ENCODE assay signal across 8 mouse cellular contexts in the genomic region with DNA sequence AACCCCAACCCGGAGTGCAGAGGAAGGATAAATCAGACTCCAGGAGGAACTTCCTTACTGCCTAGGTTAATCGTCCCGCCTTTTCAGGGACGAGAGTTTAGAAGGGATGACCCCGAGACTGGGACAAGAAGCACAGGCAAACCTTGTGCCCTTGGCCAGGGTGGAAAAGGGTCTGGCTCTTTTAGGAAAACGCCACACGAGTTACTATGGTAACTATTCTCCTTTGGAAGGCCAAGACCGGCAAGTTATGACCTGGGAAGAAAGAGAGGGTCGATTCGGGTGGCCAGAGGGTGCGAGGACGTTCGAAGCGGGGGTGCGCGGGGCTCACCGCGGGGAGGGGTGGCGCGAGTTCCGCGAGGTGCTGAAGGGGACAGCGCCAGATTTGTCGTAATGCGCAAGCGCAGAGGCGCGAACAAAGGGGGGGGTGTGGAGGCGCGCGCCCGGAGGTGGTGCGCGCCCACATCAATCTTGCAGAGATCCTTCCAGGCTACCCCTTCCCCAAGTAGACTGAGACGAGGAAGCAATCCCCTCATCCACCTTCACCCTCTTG. TPM values are rescaled to one million over a fixed set of nuclear protein-coding genes. Genes with fewer than 3 reads are reported as not detected.
DNase-seq lines count a peak whose midpoint lies in the region; ATAC-seq and TF ChIP-seq lines count a peak whose summit lies in the region.

Gene Psd (minus strand): TSS at position 401 of the 550 bp plus-strand sequence.

- ATAC-seq in heart, embryonic 13.5 days (ENCODE audit: extremely low read depth, insufficient number of reproducible peaks, low FRiP score, low TSS enrichment), result no peak
- ATAC-seq in lung, embryonic 14.5 days (ENCODE audit: insufficient read depth), result no peak
- no peak for ATAC-seq in monocyte, adult 5-6 weeks (replicated peaks; ENCODE audit: insufficient number of reproducible peaks, low FRiP score, low TSS enrichment, poor library complexity, severe bottlenecking)

- peaks cover 21% of the 10 kb centered on the region for H3K4me1 ChIP-seq in thymus, adult 2 months (replicated peaks; ENCODE audit: control insufficient read depth, insufficient read depth, low read length)
- peaks cover 28% of the 10 kb centered on the region for H3K4me1 ChIP-seq in heart, embryonic 13.5 days
- H3K4me1 ChIP-seq in lung, embryonic 14.5 days (ENCODE audit: insufficient read depth), result peaks cover 17% of the 10 kb centered on the region

- no peaks in the 10 kb centered on the region; the same call in 1 of the 2 replicates for H3K27me3 ChIP-seq in thymus, adult 2 months (ENCODE audit: control insufficient read depth, insufficient read depth, low read length)
- H3K27me3 ChIP-seq in heart, embryonic 13.5 days (replicated peaks), result peaks cover 57% of the 10 kb centered on the region
- peaks cover 56% of the 10 kb centered on the region for H3K27me3 ChIP-seq in lung, embryonic 14.5 days (ENCODE audit: insufficient read depth, low read length)

- 2% methylated on average over 35 of the region's 35 CpGs for WGBS in thymus, adult 2 months
- under 1% methylated on average over 35 of the region's 35 CpGs for WGBS in heart, embryonic 13.5 days
- WGBS in lung, embryonic 14.5 days, result under 1% methylated on average over 35 of the region's 35 CpGs

- TF ChIP-seq CTCF in thymus, adult 2 months (IDR thresholded peaks at IDR 0.05; ENCODE audit: borderline replicate concordance, control insufficient read depth, extremely low read depth, insufficient read depth, low read length, poor library complexity), result no peak
- TF ChIP-seq CTCF in lung, embryonic 14.5 days (IDR thresholded peaks at IDR 0.05; ENCODE audit: low read depth), result no peak

- H3K4me3 ChIP-seq in thymus, adult 2 months (ENCODE audit: control insufficient read depth, insufficient read depth, low read length), result peak within 1 kb of the TSS; percentile 77
- H3K4me3 ChIP-seq in heart, embryonic 13.5 days, result peak within 1 kb of the TSS; percentile 79
- peak within 1 kb of the TSS; percentile 74 for H3K4me3 ChIP-seq in lung, embryonic 14.5 days (ENCODE audit: low read depth, low read length)

- H3K27ac ChIP-seq in thymus, adult 2 months (ENCODE audit: control insufficient read depth, insufficient read depth, low read length), result no peak within 1 kb of the TSS
- peak within 1 kb of the TSS; percentile 84 for H3K27ac ChIP-seq in heart, embryonic 13.5 days (replicated peaks)
- H3K27ac ChIP-seq in lung, embryonic 14.5 days (ENCODE audit: low read depth), result peak within 1 kb of the TSS; percentile 81; the same call in 1 of the 2 replicates

- peak; percentile 40 for DNase-seq in thymus, adult 2 months
- DNase-seq in thymus, adult 18-20 months, result no peak
- DNase-seq in cerebellum, postnatal 10 days, result peak; percentile 86 to 88
- DNase-seq in kidney, postnatal 4 days, result peak; percentile 72
- DNase-seq in lung, embryonic 14.5 days, result peak; percentile 59
- peak; percentile 78 for DNase-seq in retina, postnatal 1 day

- no peaks in the 10 kb centered on the region for H3K36me3 ChIP-seq in thymus, adult 2 months (ENCODE audit: control insufficient read depth, insufficient read depth, low read length)
- peaks cover 18% of the 10 kb centered on the region for H3K36me3 ChIP-seq in heart, embryonic 13.5 days
- peaks cover 13% of the 10 kb centered on the region for H3K36me3 ChIP-seq in lung, embryonic 14.5 days (ENCODE audit: insufficient read depth)

- no peaks in the 10 kb centered on the region for H3K9me3 ChIP-seq in heart, embryonic 13.5 days
- H3K9me3 ChIP-seq in lung, embryonic 14.5 days (ENCODE audit: low read depth, low read length), result no peaks in the 10 kb centered on the region

- no peak for TF ChIP-seq POLR2A in thymus, adult 2 months (IDR thresholded peaks at IDR 0.05; ENCODE audit: control insufficient read depth, extremely low read depth, insufficient read depth, low read length, poor library complexity)

- H3K4me2 ChIP-seq in heart, embryonic 13.5 days, result peak within 1 kb of the TSS; percentile 98
- peak within 1 kb of the TSS; percentile 100 for H3K4me2 ChIP-seq in lung, embryonic 14.5 days

- peak within 1 kb of the TSS; percentile 84 for H3K9ac ChIP-seq in heart, embryonic 13.5 days
- peak within 1 kb of the TSS; percentile 62 for H3K9ac ChIP-seq in lung, embryonic 14.5 days

RNA-seq across cellular contexts. Expression of gene Psd, which starts in this region (rescaled TPM):
- polyA plus RNA-seq in thymus, adult 2 months (2012; rRNA removed), result 1.5 and 1.6 TPM in 2 replicates
- 4.3 and 5.6 TPM in 2 replicates for polyA plus RNA-seq in heart, embryonic 13.5 days (2015; fragmentation: Nextera tagmentation; extraction: Ambion mirVana)
- polyA plus RNA-seq in lung, embryonic 14.5 days (2014; fragmentation: Nextera tagmentation; extraction: Ambion mirVana), result 9.9 and 10.5 TPM in 2 replicates
- total RNA-seq in monocyte, adult 5-6 weeks (2017), result 0.76 TPM in 1 of 3 replicates, not detected in the others

Comparison
In these comparisons a context has a peak if more than half of its experiments do, and no peak if none do; other contexts are left out.
1. DNase-seq: peak in thymus, adult 2 months (single experiment), cerebellum, postnatal 10 days (2 of 2), kidney, postnatal 4 days (2 of 2), lung, embryonic 14.5 days (single experiment) and retina, postnatal 1 day (single experiment); none in thymus, adult 18-20 months (0 of 2).
2. Peak in every context shown above with its lines, with median percentiles within 50 percentile points of each other: H3K4me3 ChIP-seq.